Mouse (Mus musculus): ENCODE data around the gene Tsc1. TPM values are rescaled to one million over a fixed set of nuclear protein-coding genes. Genes with fewer than 3 reads are reported as not detected.

Tsc1 gene
- total RNA-seq, 2 experiments from 2014 or later: 48.4 to 60.7 TPM

GRCm38 (mm10) chr2:28612436-28613063 is 28.5 kb upstream of the Tsc1 start:
- intact Hi-C loops (cut with DNase I): no loop called here
- DNase-seq (ENCODE audit: low spot score in 2 of 2): no peak

GRCm38 (mm10) chr2:28613599-28613998 is 27.4 kb upstream of the Tsc1 start:
- DNase-seq (ENCODE audit: low spot score in 2 of 2): no peak
- intact Hi-C loops (cut with DNase I): no loop called here

DNA sequence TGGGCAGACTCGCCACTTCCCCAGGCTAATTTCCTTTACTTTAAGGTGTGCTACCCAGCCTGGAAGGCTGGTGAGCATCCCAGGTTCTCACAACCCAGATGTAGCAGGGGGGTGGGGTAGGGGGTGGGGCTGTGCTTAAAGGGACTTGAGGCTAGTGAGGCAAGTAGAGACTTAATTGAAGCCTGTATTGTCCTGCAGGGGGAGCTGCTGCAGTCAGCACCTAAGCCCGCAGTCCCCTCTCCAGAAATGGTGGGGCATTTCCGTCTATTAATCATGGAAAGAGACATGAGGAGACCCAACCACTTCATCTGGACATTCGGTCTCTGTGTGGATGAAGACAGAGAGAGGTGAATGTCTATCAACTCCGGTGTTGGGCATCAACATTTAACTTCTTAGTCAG is 24.7 kb upstream of the Tsc1 start:
- intact Hi-C loops (cut with DNase I): no loop called here
- DNase-seq (ENCODE audit: low spot score in 2 of 2): no peak

- intact Hi-C loops (cut with DNase I): no loop called here
- DNase-seq (ENCODE audit: low spot score in 2 of 2): no peak
These were observed 24.2 kb upstream of the Tsc1 start for GRCm38 (mm10) chr2:28616874-28617273.

DNA sequence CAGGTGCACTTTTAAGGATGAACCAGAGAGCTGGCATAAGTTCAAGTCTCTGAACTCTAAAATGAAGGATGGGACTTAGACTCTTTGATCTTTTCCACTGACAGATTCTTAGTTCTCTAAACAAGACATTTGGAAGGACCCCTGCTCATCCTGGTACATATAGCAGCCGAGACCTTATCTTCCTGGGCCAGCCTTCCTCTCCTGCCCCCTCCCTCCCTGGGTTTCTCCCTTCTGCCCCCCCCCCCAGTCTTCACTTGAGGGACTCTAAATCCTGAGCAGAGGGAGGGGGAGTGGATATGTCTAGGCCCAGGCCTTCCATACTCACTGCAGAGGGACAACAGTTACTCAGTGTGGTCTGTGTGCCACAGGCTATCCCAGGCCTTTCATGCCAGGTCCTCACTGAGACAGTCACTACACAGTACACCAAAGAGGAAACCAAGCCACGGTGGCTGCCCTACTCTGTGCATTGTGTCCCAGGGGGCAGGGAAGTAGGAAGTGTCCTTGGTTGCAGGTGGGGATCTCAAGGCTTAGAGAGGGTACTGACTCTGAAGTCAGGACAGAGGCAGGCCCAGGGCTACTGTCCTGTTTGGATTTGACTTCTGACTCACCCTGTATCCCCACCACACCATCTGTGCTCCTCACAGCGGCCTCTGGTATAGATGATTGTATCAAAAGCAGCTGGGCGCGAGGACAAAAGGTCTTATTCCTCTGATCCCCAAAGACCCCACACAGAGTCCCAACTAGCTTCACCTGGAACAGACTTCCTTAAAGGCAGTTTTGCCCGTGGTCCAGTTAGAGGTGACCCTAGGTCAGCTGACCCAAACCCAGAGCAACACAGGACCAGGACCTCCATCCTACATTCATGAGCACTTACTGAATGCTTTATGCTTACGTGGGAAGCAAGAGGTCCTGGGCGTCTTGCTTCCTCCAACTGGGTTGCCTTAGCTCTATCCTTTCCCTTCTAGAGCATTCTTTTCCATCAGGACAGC is 23.2 kb upstream of the Tsc1 start:
- intact Hi-C loops (cut with DNase I): no loop called here
- no peak for DNase-seq (ENCODE audit: low spot score in 2 of 2)

GRCm38 (mm10) chr2:28618777-28619336 is 22.2 kb upstream of the Tsc1 start:
- intact Hi-C loops (cut with DNase I): no loop called here
- no peak for DNase-seq (ENCODE audit: low spot score in 2 of 2)

DNA sequence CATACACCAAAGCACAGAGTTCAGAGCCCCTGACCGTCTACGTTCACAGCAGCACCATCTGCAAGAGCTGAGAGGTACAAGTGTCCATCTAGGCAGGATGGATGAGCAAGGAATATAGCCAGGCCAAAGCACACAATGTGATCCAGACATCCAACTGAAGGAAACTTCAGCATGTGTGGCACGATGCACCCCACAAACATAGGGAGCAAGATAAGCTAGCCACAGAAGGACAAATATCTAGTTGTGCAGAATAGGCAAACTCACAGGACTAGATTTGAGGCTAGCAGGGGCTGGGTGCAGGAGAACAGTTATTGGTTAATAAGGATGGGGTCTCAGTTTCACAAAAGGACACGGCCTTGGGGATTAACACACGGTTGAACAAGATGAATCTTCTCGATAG is 21.7 kb upstream of the Tsc1 start:
- intact Hi-C loops (cut with DNase I): no loop called here
- no peak for DNase-seq (ENCODE audit: low spot score in 2 of 2)

- DNase-seq (ENCODE audit: low spot score in 2 of 2): no peak
These were observed 20.5 kb upstream of the Tsc1 start for GRCm38 (mm10) chr2:28620522-28620921.

GRCm38 (mm10) chr2:28621111-28621510 is 19.9 kb upstream of the Tsc1 start:
- no peak for DNase-seq (ENCODE audit: low spot score in 2 of 2)
- intact Hi-C loops (cut with DNase I): no loop called here

More at GRCm38 (mm10) chr2:28620522-28620921, 20.5 kb upstream of the Tsc1 start:
- intact Hi-C loops (cut with DNase I): no loop called here

DNA sequence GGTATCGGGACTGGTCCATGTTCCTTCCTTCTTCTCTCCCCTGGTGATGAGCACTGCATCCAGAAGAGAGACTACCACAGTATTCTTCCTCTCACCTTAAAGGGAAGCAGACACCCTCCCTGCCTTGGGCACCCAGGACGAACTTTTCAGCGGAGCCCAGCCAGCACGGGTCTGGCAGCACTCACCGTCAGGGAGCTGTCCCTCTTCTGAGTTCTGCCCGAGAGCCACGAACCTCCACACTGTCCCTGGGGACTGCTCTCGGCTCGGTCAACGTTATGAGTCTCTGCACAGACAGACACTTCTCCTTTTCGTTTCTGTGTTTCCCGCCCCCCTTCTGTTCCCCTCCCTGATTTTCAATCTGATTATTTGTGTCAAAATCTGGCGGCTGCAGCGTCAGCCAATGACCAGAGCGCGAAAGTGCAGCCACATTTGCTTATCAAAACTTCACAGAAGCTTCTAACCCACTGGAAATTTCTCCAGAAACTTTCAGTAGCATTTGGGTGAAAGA is 19.3 kb upstream of the Tsc1 start, which contains the start of gene Gfi1b:
TSS of gene Gfi1b (minus strand) at position 319 of the 508 bp plus-strand sequence.
- intact Hi-C loops (cut with DNase I): loop anchor here (2.0 kb wide), 1 partner anchor 29 kb away; no protein-coding TSS in a partner anchor
- DNase-seq (ENCODE audit: low spot score in 2 of 2): no peak

DNA sequence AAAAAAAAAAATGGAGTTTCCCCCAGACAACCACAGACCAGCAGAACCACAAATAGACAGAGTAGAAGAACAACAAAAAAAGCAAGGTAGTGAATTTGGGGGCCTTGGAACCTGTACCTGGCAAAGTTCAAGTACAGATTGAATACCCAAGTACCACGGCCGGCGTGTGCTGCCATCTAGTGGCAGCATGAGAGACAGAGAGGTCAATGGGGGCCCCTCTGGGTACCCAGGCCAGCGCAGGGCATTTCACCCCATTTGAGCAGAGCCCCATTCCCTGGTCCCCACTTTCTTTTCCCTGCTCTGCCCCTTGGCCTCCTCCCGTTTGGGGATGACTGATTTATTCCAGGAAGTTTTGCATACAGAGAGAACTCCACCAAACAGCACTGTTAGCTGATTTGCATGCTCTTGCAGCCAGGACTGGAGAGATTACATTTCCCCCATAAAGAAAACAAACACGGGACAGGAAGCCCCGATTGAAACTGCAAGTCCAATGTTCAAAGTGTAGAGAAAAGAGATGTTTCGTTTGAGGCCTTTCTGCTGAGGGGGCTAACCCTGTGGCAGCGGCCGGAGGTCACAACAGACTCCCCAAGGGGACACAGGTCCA is 18.4 kb upstream of the Tsc1 start:
- DNase-seq (ENCODE audit: low spot score in 2 of 2): no peak
- intact Hi-C loops (cut with DNase I): loop anchor here (2.0 kb wide), 1 partner anchor 30 kb away; no protein-coding TSS in a partner anchor

- intact Hi-C loops (cut with DNase I): no loop called here
- DNase-seq (ENCODE audit: low spot score in 2 of 2): no peak
These were observed 16.2 kb upstream of the Tsc1 start for GRCm38 (mm10) chr2:28624870-28625269.

DNA sequence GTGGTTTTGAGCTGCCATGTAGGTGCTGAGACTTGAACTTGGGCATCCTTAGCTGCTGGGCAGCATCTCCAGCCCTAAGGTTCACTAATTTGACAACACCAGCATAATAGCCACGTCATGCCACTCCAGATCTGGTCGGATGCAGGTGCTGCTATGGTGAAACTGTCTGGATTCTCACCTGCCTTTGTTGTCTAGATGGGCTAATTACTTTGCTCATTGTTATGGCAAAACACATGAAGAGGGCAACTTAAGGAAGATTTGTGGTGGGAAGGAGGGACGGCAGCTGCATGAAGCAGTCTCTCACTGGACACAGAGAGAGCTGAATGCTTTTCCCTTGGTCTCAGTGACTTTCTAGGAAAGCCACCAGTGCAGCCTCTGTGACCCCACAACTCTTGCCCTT is 15.0 kb upstream of the Tsc1 start:
- no peak for DNase-seq (ENCODE audit: low spot score in 2 of 2)
- intact Hi-C loops (cut with DNase I): no loop called here

GRCm38 (mm10) chr2:28628053-28628452 is 13.0 kb upstream of the Tsc1 start:
- DNase-seq (ENCODE audit: low spot score in 2 of 2): no peak
- intact Hi-C loops (cut with DNase I): no loop called here

GRCm38 (mm10) chr2:28629911-28630381 is 11.1 kb upstream of the Tsc1 start:
- intact Hi-C loops (cut with DNase I): no loop called here
- DNase-seq (ENCODE audit: low spot score in 2 of 2): no peak

GRCm38 (mm10) chr2:28632626-28633025 is 8.4 kb upstream of the Tsc1 start:
- DNase-seq (ENCODE audit: low spot score in 2 of 2): no peak
- intact Hi-C loops (cut with DNase I): no loop called here

DNA sequence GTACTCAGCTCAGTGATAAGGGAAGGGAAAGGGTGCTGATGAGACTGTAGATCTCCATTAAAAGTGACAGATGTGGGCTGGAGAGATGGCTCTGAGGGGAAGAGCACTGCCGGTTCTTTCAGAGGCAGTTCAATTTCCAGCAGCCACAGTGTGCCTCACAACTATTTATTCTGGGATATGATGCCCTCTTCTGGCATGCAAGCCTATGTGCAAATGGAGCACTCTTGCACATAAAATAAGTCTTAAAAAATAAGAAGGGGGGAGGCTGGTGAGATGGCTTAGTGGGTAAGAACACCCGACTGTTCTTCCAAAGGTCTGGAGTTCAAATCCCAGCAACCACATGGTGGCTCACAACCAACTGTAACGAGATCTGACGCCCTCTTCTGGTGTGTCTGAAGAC is 7.9 kb upstream of the Tsc1 start:
- intact Hi-C loops (cut with DNase I): no loop called here
- no peak for DNase-seq (ENCODE audit: low spot score in 2 of 2)

- intact Hi-C loops (cut with DNase I): no loop called here
- no peak for DNase-seq (ENCODE audit: low spot score in 2 of 2)
These were observed 5.8 kb upstream of the Tsc1 start for GRCm38 (mm10) chr2:28635199-28635598.

DNA sequence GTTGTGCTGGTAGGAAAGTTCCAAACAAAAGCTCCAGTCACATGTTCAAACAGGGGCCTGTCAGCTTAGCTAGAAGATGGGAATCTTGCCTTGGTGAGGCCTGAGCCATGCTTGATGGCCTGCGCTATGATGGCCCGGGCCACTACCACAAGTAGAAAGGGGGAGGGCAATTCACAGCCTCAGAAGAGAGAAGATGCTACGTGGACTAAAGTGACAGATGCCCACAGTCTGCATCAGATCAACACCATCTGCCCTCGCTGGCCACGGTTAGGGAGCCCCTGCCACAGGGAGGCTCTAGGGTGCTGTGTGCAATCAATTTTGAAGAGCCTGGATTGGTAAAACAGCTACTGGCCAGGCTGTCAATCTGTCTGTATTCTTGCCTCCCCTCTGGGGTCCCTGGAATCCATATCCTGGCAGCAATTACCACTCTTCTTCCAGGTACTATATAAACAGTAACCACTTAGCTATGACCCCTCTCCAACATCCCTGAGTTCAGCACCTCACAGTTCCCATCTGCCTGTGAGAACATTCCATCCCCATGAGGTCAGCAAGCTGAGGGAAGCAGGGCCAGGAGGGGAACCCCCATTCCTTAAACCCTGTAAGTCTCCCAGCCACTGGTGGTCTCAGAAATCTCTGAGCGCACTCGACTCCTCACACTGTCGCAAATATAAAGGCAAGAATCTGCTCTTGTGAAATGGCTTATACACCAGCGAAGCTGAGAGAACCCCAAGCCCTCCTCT is 3.8 kb upstream of the Tsc1 start:
- no peak for DNase-seq (ENCODE audit: low spot score in 2 of 2)
- intact Hi-C loops (cut with DNase I): no loop called here
